Mouse (Mus musculus): ENCODE measurements at regions not wholly inside any gene's neighbourhood (a gene's known extent, or its start where the extent isn't known, plus 50 kb on each side); places are given as distances from the start of the nearest gene placed in this dataset.

GRCm38 (mm10) chr3:99822735-99823134 is 62.5 kb upstream of the Spag17 start:
- Histone ChIP-seq H3K27me3 (ENCODE audit: poor library complexity, severe bottlenecking) (no peaks in the 10 kb centered on the region), H3K36me3 (replicated peaks) (no peaks in the 10 kb centered on the region), H3K9me3 (no peaks in the 10 kb centered on the region), H3K4me3 (no peak overlapping the region), H3K4me1 (peaks cover 7% of the 10 kb centered on the region), H3K27ac (no peak overlapping the region)
- WGBS: 88% methylated on average over 5 of the region's 5 CpGs
- DNase-seq (ENCODE audit: extremely low spot score, low spot score): no peak

- DNase-seq (ENCODE audit: extremely low spot score, low spot score): no peak
- Histone ChIP-seq H3K27ac (no peak overlapping the region), H3K4me3 (no peak overlapping the region), H3K36me3 (replicated peaks) (no peaks in the 10 kb centered on the region), H3K4me1 (peaks cover 2% of the 10 kb centered on the region), H3K9me3 (no peaks in the 10 kb centered on the region), H3K27me3 (ENCODE audit: poor library complexity, severe bottlenecking) (no peaks in the 10 kb centered on the region)
- 85% methylated on average over 3 of the region's 3 CpGs for WGBS
These were observed 62.0 kb upstream of the Spag17 start for GRCm38 (mm10) chr3:99823256-99823655.

All from forebrain, embryonic 10.5 days (tissue).